Mouse (Mus musculus) intestine, embryonic 15.5 days (tissue): ENCODE results near the gene Eprs. TPM values are rescaled to one million over a fixed set of nuclear protein-coding genes. Genes with fewer than 3 reads are reported as not detected.

Experiments used
- ATAC-seq: fragments of 200-750 bp; cut with Nextera tagmentation; 2 replicates; pipeline ENCODE4 v1.8.0; 2017; ENCODE audit warnings: moderate TSS enrichment, moderate library complexity
- H3K27ac ChIP-seq: fragments of 300-500 bp; sonication (generic); 2 replicates; pipeline ENCODE4 v1.5.1; 2015; ENCODE audit warnings: mild to moderate bottlenecking, inconsistent platforms
- H3K27me3 ChIP-seq: fragments of 300-500 bp; sonication (generic); replicated peaks from 2 replicates; pipeline ENCODE4 v1.6.1; 2015; ENCODE audit warnings: inconsistent platforms
- H3K36me3 ChIP-seq: fragments of 300-500 bp; sonication (generic); 2 replicates; pipeline ENCODE4 v1.6.1; 2015; ENCODE audit warnings: inconsistent platforms
- H3K4me1 ChIP-seq: fragments of 300-500 bp; sonication (generic); replicated peaks from 2 replicates; pipeline ENCODE4 v1.6.1; 2015; ENCODE audit warnings: inconsistent platforms
- H3K4me2 ChIP-seq: fragments of 300-500 bp; sonication (generic); replicated peaks from 2 replicates; pipeline ENCODE4 v1.6.1; 2015; ENCODE audit warnings: mild to moderate bottlenecking, inconsistent platforms
- H3K4me3 ChIP-seq: fragments of 300-500 bp; sonication (generic); replicated peaks from 2 replicates; pipeline ENCODE4 v1.5.1; 2015; ENCODE audit warnings: inconsistent platforms
- H3K9ac ChIP-seq: fragments of 300-500 bp; sonication (generic); 2 replicates; pipeline ENCODE4 v1.6.1; 2015; ENCODE audit warnings: inconsistent platforms
- H3K9me3 ChIP-seq: fragments of 300-500 bp; sonication (generic); 2 replicates; pipeline ENCODE4 v1.6.1; 2016; ENCODE audit warnings: inconsistent platforms
- WGBS: fragments of 180-500 bp; shearing (Covaris S2); methylation state at CpG from one replicate; pipeline ENCODE4 v1.1.7; 2015; 5-methylcytosine and 5-hydroxymethylcytosine counted together
- microRNA counts: library from miRNA; unstranded; fragments of <30 nt; microRNA quantifications from one replicate; lab custom pipeline; 2016
- polyA plus RNA-seq: library from polyadenylated mRNA; unstranded; fragments of >200 nt; fragmentation: Nextera tagmentation; extraction: Ambion mirVana; gene quantifications from 2 replicates; pipeline ENCODE4 v1.2.1, GENCODE M21; 2015

The Eprs gene
- polyA plus RNA-seq, 1 experiment from 2014 or later, result 164 TPM

DNA sequence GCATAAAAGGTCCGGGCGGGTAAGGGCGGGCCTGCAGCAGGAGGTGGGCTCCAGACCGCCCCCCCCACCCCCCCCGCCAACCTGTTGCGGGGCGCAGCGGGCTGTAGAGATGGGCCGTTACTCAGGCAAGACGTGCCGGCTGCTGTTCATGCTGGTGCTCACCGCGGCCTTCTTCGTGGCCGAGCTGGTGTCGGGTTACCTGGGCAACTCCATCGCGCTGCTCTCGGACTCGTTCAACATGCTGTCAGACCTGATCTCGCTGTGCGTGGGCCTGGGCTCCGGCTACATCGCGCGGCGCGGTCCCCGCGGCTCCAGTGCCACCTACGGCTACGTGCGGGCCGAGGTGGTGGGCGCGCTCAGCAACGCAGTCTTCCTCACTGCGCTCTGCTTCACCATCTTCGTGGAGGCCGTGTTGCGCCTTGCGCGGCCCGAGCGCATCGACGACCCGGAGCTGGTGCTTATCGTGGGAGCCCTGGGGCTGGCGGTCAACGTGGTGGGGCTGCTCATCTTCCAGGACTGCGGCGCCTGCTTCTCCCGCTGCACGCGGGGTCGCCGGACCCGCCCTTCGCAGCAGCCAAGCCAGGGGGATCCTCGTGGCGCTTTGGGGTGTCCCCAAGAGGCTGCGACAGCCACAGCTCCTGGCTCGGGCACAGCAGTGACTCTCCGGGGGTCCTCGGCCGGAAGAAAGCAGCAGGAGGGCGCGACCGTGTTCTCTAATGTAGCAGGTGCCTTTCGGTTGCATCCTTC is 92.3 kb downstream of the Eprs start:
- Histone ChIP-seq H3K4me3 (peak overlapping the region; percentile 42), H3K9me3 (no peaks in the 10 kb centered on the region), H3K9ac (peak overlapping the region; percentile 47), H3K4me1 (peaks cover 7% of the 10 kb centered on the region), H3K4me2 (peak overlapping the region; percentile 88), H3K27ac (no peak overlapping the region), H3K36me3 (no peaks in the 10 kb centered on the region), H3K27me3 (peaks cover 35% of the 10 kb centered on the region)
- WGBS, result under 1% methylated on average over 71 of the region's 71 CpGs
- peak; percentile 16 for ATAC-seq

DNA sequence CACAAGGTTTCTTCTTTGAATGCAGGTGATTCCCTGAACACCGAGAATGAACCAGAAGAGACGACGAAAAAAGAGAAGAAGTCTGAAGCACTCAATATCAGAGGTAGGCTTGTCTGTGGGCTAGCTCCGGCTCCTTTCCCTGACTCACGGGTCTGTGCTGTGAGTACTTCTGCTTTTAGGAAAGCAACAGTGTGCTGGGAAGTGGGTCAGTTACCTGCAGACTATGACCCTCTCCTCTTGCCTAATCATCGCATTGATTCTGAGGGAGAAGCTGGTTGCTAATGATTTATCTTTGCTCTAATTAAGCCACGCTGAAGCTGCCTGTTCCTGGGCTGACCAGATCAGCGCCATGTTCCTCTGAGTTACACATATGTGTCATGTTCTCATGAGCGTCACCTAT is 93.5 kb downstream of the Eprs start:
- ATAC-seq, result no peak
- no peak overlapping the region; the same call in 1 of the 2 replicates for H3K4me2 ChIP-seq
- peaks cover 35% of the 10 kb centered on the region for H3K27me3 ChIP-seq
- H3K4me3 ChIP-seq, result no peak overlapping the region
- H3K36me3 ChIP-seq, result no peaks in the 10 kb centered on the region
- peaks cover 7% of the 10 kb centered on the region for H3K4me1 ChIP-seq
- WGBS, result 84% methylated on average over 9 of the region's 9 CpGs
- no peak overlapping the region for H3K9ac ChIP-seq
- H3K27ac ChIP-seq, result no peak overlapping the region
- no peaks in the 10 kb centered on the region for H3K9me3 ChIP-seq

DNA sequence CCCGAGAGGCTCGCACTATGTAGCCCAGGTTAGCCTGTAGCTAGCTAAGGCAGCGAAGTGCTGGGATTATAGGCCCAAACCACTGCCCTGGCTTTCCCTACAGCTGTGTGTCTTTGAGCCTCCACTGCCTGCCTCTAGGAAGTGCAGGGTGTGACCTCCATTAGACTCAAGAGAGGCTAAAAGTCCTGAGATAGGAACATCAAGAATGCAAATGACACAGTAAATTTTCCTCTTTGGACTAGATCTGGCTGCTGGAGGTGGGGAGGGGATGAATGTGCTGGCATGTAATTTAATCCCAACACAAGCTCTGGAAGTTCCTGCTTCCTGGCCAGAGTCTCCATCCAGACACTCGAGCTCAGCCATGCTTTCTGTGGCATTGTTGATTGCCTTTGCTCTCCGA is 97.3 kb downstream of the Eprs start:
- WGBS, result 80% methylated on average over 5 of the region's 5 CpGs
- no peak overlapping the region for H3K9ac ChIP-seq
- H3K9me3 ChIP-seq, result no peaks in the 10 kb centered on the region
- peaks cover 18% of the 10 kb centered on the region for H3K27me3 ChIP-seq
- H3K4me1 ChIP-seq, result peaks cover 4% of the 10 kb centered on the region
- H3K4me3 ChIP-seq, result no peak overlapping the region
- no peak overlapping the region for H3K4me2 ChIP-seq
- no peak overlapping the region for H3K27ac ChIP-seq
- ATAC-seq, result no peak
- no peaks in the 10 kb centered on the region for H3K36me3 ChIP-seq

DNA sequence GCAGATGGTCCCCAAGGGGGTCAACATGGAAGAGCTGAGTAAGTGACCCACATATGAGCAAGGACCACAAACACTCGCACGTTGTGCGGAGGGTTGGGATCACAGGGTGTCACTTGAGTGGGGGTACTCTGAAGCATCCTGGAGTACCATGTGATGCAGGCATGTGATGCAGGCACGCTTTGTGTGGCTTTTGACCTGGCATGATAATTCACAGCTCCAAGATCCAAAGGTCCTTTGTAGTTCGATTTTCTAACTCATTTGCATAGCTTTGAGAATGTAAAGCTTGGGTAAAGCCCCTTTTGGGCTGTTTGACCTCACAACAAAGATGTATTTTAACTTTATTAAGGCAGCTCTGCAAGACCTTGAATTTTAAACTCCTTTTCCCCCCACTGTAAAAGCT is 100.0 kb downstream of the Eprs start:
- ATAC-seq, result 0 out of 2 replicates have a peak, but pooled peaks have one; percentile 31
- no peaks in the 10 kb centered on the region for H3K4me1 ChIP-seq
- no peak overlapping the region for H3K4me2 ChIP-seq
- WGBS, result 74% methylated on average over 5 of the region's 5 CpGs
- H3K4me3 ChIP-seq, result no peak overlapping the region
- no peaks in the 10 kb centered on the region for H3K27me3 ChIP-seq
- no peak overlapping the region for H3K27ac ChIP-seq
- no peaks in the 10 kb centered on the region for H3K9me3 ChIP-seq
- H3K36me3 ChIP-seq, result no peaks in the 10 kb centered on the region
- no peak overlapping the region for H3K9ac ChIP-seq

DNA sequence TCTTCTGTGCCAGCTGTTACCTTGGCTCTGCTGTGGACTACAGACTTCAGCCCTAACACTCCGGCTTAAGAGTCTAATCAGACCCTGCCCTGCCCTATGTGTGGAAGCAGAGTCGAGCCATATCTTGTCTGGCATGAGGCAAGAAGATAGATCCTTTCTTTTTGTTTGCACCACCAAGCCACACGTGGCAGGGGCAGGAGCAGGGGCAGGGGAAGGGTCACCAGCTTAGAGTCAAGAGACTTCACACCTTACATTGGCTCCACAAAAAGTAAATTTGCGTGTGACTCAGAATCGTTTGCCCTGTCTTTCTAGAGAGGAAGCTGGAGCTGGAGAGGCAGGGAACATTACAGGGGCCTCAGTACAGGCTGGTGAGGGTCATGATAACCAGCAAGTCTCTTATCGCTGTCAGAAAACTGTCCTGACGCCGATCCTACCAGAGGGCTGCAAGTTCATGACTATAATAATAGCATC is 106.7 kb downstream of the Eprs start:
- H3K4me3 ChIP-seq, result no peak overlapping the region
- no peaks in the 10 kb centered on the region for H3K9me3 ChIP-seq
- no peak overlapping the region for H3K9ac ChIP-seq
- ATAC-seq, result peak; percentile 86
- H3K36me3 ChIP-seq, result no peaks in the 10 kb centered on the region
- H3K27me3 ChIP-seq, result no peaks in the 10 kb centered on the region
- 67% methylated on average over 8 of the region's 8 CpGs for WGBS
- H3K27ac ChIP-seq, result no peak overlapping the region
- no peaks in the 10 kb centered on the region for H3K4me1 ChIP-seq
- H3K4me2 ChIP-seq, result no peak overlapping the region

DNA sequence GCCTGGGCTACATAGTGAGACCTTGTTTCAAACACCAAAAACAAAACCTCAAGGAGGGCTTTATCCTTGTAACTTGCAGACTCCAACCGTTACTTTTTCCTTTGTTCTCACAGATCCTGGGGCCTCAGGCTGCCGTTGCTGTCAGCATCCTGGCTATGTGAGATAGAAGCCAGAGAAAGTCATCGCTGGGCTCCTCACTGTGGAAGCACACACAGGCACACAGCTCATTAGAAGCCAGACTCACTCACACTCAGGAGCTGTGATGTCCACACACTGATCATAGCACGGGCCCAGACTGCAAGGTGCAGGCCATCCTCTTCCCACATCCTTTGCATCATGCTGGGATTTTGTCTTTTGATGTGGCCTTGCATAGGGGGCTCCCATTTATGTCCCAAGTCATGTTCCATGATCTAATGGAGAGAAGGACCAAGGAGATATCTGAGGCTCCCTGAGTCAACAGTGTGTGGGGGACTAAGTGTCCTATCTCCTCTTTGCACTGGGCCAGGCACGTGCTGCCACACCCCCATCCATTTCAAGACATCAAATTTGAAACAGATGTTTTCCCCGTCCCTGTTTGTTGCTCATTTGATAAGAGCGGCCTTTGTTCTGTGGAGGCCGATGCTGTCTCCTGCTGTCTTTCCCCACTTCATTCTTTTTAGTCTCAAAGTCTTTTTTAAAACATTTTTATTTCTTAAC is 109.3 kb downstream of the Eprs start:
- H3K27me3 ChIP-seq, result no peaks in the 10 kb centered on the region
- ATAC-seq, result peak; percentile 75
- 63% methylated on average over 8 of the region's 8 CpGs for WGBS
- H3K4me2 ChIP-seq, result no peak overlapping the region
- no peak overlapping the region for H3K4me3 ChIP-seq
- no peaks in the 10 kb centered on the region for H3K9me3 ChIP-seq
- no peaks in the 10 kb centered on the region for H3K36me3 ChIP-seq
- no peaks in the 10 kb centered on the region for H3K4me1 ChIP-seq
- H3K9ac ChIP-seq, result no peak overlapping the region
- no peak overlapping the region for H3K27ac ChIP-seq

DNA sequence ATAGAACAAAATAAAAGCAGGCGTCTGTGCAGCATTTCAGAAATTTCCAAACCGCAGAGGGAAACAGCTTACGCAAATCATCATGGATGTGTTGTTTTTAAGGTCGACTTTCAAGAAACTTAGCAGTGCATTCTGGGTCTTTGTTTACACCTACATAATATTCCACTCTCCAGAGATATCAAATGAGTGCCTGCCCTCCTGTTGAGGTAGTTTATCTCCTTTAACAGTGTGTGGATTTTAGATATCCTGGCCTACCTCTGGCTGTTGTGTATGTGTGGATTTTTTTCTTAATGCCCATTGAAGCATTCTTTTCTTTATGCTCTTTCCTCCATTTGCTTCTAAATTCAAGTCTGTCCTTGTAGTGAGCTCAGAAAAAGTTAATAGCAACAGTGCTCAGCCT is 109.9 kb downstream of the Eprs start:
- WGBS, result 87% methylated on average over 4 of the region's 4 CpGs

DNA sequence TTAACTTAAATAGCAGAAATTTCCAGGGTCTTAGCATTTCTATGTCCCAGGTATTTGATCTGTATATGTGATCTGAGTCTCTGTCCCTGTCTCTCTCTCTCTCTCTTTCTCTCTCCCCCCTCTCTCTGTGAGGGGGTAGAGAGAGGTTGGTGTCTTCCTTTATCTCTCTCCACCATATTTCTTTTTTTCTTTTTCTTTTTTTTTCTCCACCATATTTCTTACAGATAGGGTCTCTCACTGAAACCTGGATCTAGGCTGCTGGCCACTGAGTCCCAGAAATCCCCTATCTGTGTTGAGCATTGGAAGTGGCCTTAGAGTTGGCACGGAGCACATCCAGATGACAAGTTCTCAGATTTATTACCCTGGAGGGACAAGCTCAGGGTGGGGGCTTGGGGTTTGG is 110.6 kb downstream of the Eprs start:
- Histone ChIP-seq H3K9ac (no peak overlapping the region), H3K27ac (no peak overlapping the region), H3K36me3 (no peaks in the 10 kb centered on the region), H3K4me2 (no peak overlapping the region), H3K4me3 (no peak overlapping the region), H3K9me3 (no peaks in the 10 kb centered on the region), H3K27me3 (no peaks in the 10 kb centered on the region), H3K4me1 (no peaks in the 10 kb centered on the region)
- 85% methylated on average over 1 of the region's 1 CpGs for WGBS
- ATAC-seq, result no peak

More for the DNA sequence above, 109.9 kb downstream of the Eprs start:
- Histone ChIP-seq H3K27ac (no peak overlapping the region), H3K9me3 (no peaks in the 10 kb centered on the region), H3K27me3 (no peaks in the 10 kb centered on the region), H3K4me1 (no peaks in the 10 kb centered on the region), H3K36me3 (no peaks in the 10 kb centered on the region), H3K9ac (no peak overlapping the region), H3K4me2 (no peak overlapping the region), H3K4me3 (no peak overlapping the region)
- ATAC-seq, result no peak

MicroRNAs within 50 kb of the gene (microRNA counts, 519-probe panel; counts per million panel counts)
- microRNA mmu-miR-194 (lab: Ali Mortazavi, UCI), result 4,351 counts per million, percentile 96 among the panel's probes with 10 or more counts

Other genes starting within 250 kb of the Eprs start
- 24.5 and 24.6 TPM in 2 replicates for gene Rab3gap2, start 158.9 kb upstream of the Eprs start, polyA plus RNA-seq
- 61.9 and 66.9 TPM in 2 replicates for gene Iars2, start 33.6 kb upstream of the Eprs start, polyA plus RNA-seq
- gene Bpnt1, start 30.9 kb upstream of the Eprs start, polyA plus RNA-seq, result 210 and 233 TPM in 2 replicates
- 2.3 TPM in 2 replicates for gene Slc30a10, start 91.8 kb downstream of the Eprs start, polyA plus RNA-seq